Mouse (Mus musculus): ENCODE measurements around the gene Gnb3. TPM values are rescaled to one million over a fixed set of nuclear protein-coding genes. Genes with fewer than 3 reads are reported as not detected.

Gnb3 gene
- polyA plus RNA-seq, 1 experiment = 3.3 TPM

GRCm38 (mm10) chr6:124787722-124788121 lies 52.4 kb downstream of the Gnb3 start:
- TF ChIP-seq POLR2A (IDR thresholded peaks at IDR 0.05; ENCODE audit: borderline replicate concordance, control insufficient read depth, low read depth, low read length) = no peak
- no peak for TF ChIP-seq CTCF (IDR thresholded peaks at IDR 0.05; ENCODE audit: control insufficient read depth, insufficient read depth, low read length)
- Histone ChIP-seq H3K27ac (ENCODE audit: control insufficient read depth, insufficient read depth, low read depth, low read length, poor library complexity) (no peak overlapping the region), H3K4me3 (replicated peaks; ENCODE audit: control insufficient read depth, low read depth, low read length) (no peak overlapping the region), H3K4me1 (ENCODE audit: control insufficient read depth, insufficient read depth, low read length) (no peaks in the 10 kb centered on the region)
- WGBS = 74% methylated on average over 10 of the region's 10 CpGs

GRCm38 (mm10) chr6:124786756-124787420 lies 53.2 kb downstream of the Gnb3 start:
- no peak overlapping the region for H3K4me3 ChIP-seq (replicated peaks; ENCODE audit: control insufficient read depth, low read depth, low read length)
- H3K4me1 ChIP-seq (ENCODE audit: control insufficient read depth, insufficient read depth, low read length) = no peaks in the 10 kb centered on the region
- no peak overlapping the region for H3K27ac ChIP-seq (ENCODE audit: control insufficient read depth, insufficient read depth, low read depth, low read length, poor library complexity)
- TF ChIP-seq CTCF (IDR thresholded peaks at IDR 0.05; ENCODE audit: control insufficient read depth, insufficient read depth, low read length) (no peak), POLR2A (IDR thresholded peaks at IDR 0.05; ENCODE audit: borderline replicate concordance, control insufficient read depth, low read depth, low read length) (no peak)
- 35% methylated on average over 8 of the region's 8 CpGs for WGBS

Other genes starting within 250 kb of the Gnb3 start
- gene C1s2, start 204.2 kb downstream of the Gnb3 start, polyA plus RNA-seq (2011; ENCODE audit: insufficient read depth, insufficient read length, low replicate concordance, missing spikeins) = not detected in 2 replicates
- 67.0 and 77.5 TPM in 2 replicates for gene Lpcat3, start 177.2 kb downstream of the Gnb3 start, polyA plus RNA-seq (2011; ENCODE audit: insufficient read depth, insufficient read length, low replicate concordance, missing spikeins)
- gene Emg1, start 128.1 kb downstream of the Gnb3 start, polyA plus RNA-seq (2011; ENCODE audit: insufficient read depth, insufficient read length, low replicate concordance, missing spikeins) = 101 and 149 TPM in 2 replicates
- gene Phb2, start 127.9 kb downstream of the Gnb3 start, polyA plus RNA-seq (2011; ENCODE audit: insufficient read depth, insufficient read length, low replicate concordance, missing spikeins) = 143 and 213 TPM in 2 replicates
- 239 and 439 TPM in 2 replicates for gene Ptpn6, start 101.6 kb downstream of the Gnb3 start, polyA plus RNA-seq (2011; ENCODE audit: insufficient read depth, insufficient read length, low replicate concordance, missing spikeins)
- gene Grcc10, start 98.9 kb downstream of the Gnb3 start, polyA plus RNA-seq (2011; ENCODE audit: insufficient read depth, insufficient read length, low replicate concordance, missing spikeins) = 138 and 208 TPM in 2 replicates
- not detected in 2 replicates for gene Gm45234, start 84.3 kb downstream of the Gnb3 start, polyA plus RNA-seq (2011; ENCODE audit: insufficient read depth, insufficient read length, low replicate concordance, missing spikeins)
- 11.3 and 19.1 TPM in 2 replicates for gene Atn1, start 83.8 kb downstream of the Gnb3 start, polyA plus RNA-seq (2011; ENCODE audit: insufficient read depth, insufficient read length, low replicate concordance, missing spikeins)
- 0.68 and 1.4 TPM in 2 replicates for gene Eno2, start 70.6 kb downstream of the Gnb3 start, polyA plus RNA-seq (2011; ENCODE audit: insufficient read depth, insufficient read length, low replicate concordance, missing spikeins)
- gene Lrrc23, start 60.5 kb downstream of the Gnb3 start, polyA plus RNA-seq (2011; ENCODE audit: insufficient read depth, insufficient read length, low replicate concordance, missing spikeins) = not detected in 2 replicates
- 4.9 and 7.3 TPM in 2 replicates for gene Spsb2, start 31.6 kb downstream of the Gnb3 start, polyA plus RNA-seq (2011; ENCODE audit: insufficient read depth, insufficient read length, low replicate concordance, missing spikeins)
- gene Tpi1, start 26.0 kb downstream of the Gnb3 start, polyA plus RNA-seq (2011; ENCODE audit: insufficient read depth, insufficient read length, low replicate concordance, missing spikeins) = 97.5 and 152 TPM in 2 replicates
- 44.1 and 53.9 TPM in 2 replicates for gene Usp5, start 10.8 kb downstream of the Gnb3 start, polyA plus RNA-seq (2011; ENCODE audit: insufficient read depth, insufficient read length, low replicate concordance, missing spikeins)
- gene Cdca3, start 10.7 kb downstream of the Gnb3 start, polyA plus RNA-seq (2011; ENCODE audit: insufficient read depth, insufficient read length, low replicate concordance, missing spikeins) = 131 and 148 TPM in 2 replicates
- 0.59 and 2.7 TPM in 2 replicates for gene P3h3, start 17.5 kb upstream of the Gnb3 start, polyA plus RNA-seq (2011; ENCODE audit: insufficient read depth, insufficient read length, low replicate concordance, missing spikeins)
- 0.56 and 2.4 TPM in 2 replicates for gene Gpr162, start 23.7 kb upstream of the Gnb3 start, polyA plus RNA-seq (2011; ENCODE audit: insufficient read depth, insufficient read length, low replicate concordance, missing spikeins)
- gene Cd4, start 47.9 kb upstream of the Gnb3 start, polyA plus RNA-seq (2011; ENCODE audit: insufficient read depth, insufficient read length, low replicate concordance, missing spikeins) = 3.5 and 3.6 TPM in 2 replicates
- 2.9 and 7.6 TPM in 2 replicates for gene Lag3, start 71.4 kb upstream of the Gnb3 start, polyA plus RNA-seq (2011; ENCODE audit: insufficient read depth, insufficient read length, low replicate concordance, missing spikeins)
- gene Ptms, start 79.8 kb upstream of the Gnb3 start, polyA plus RNA-seq (2011; ENCODE audit: insufficient read depth, insufficient read length, low replicate concordance, missing spikeins) = 157 and 192 TPM in 2 replicates
- 45.8 and 74.0 TPM in 2 replicates for gene Mlf2, start 91.1 kb upstream of the Gnb3 start, polyA plus RNA-seq (2011; ENCODE audit: insufficient read depth, insufficient read length, low replicate concordance, missing spikeins)
- 18.1 and 33.0 TPM in 2 replicates for gene Cops7a, start 125.3 kb upstream of the Gnb3 start, polyA plus RNA-seq (2011; ENCODE audit: insufficient read depth, insufficient read length, low replicate concordance, missing spikeins)
- gene Pianp, start 156.4 kb upstream of the Gnb3 start, polyA plus RNA-seq (2011; ENCODE audit: insufficient read depth, insufficient read length, low replicate concordance, missing spikeins) = 3.4 TPM in 1 of 2 replicates, not detected in the other
- gene Zfp384, start 168.9 kb upstream of the Gnb3 start, polyA plus RNA-seq (2011; ENCODE audit: insufficient read depth, insufficient read length, low replicate concordance, missing spikeins) = 26.2 and 46.0 TPM in 2 replicates
- 19.6 and 42.0 TPM in 2 replicates for gene Ing4, start 199.5 kb upstream of the Gnb3 start, polyA plus RNA-seq (2011; ENCODE audit: insufficient read depth, insufficient read length, low replicate concordance, missing spikeins)
- 24.3 and 45.9 TPM in 2 replicates for gene Acrbp, start 209.4 kb upstream of the Gnb3 start, polyA plus RNA-seq (2011; ENCODE audit: insufficient read depth, insufficient read length, low replicate concordance, missing spikeins)
- not detected in 2 replicates for gene Lpar5, start 227.6 kb upstream of the Gnb3 start, polyA plus RNA-seq (2011; ENCODE audit: insufficient read depth, insufficient read length, low replicate concordance, missing spikeins)

Data from bone marrow, adult 2 months (tissue).